Mouse (Mus musculus): ENCODE results near the gene S1pr4. TPM values are rescaled to one million over a fixed set of nuclear protein-coding genes. Genes with fewer than 3 reads are reported as not detected.

Gene S1pr4
- polyA plus RNA-seq, 1 experiment from 2014 or later: 0.69 TPM

DNA sequence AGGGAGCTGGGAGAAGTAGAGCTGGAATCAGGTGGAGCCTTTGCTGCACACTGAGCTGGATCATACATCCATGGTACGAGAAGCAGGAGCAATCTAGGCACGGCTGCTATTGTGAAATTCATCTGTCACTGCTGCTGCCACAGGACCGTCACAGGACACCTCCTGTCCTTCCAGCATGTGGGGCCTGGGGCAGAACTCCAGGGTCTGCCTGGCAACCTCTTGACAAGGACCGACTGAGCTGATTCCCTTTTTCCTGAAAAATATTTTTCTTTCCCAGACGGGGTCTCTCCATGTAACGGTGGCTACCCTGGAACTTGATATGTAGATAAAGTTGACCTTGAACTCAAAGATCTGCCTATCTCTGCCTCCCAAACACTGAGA, 48.6 kb downstream of the S1pr4 start:
- no peak overlapping the region for H3K9ac ChIP-seq (replicated peaks)
- ATAC-seq (ENCODE audit: low FRiP score): no peak
- no peaks in the 10 kb centered on the region for H3K9me3 ChIP-seq (replicated peaks)
- no peaks in the 10 kb centered on the region for H3K36me3 ChIP-seq
- no peak overlapping the region for H3K4me3 ChIP-seq (replicated peaks)
- 64% methylated on average over 6 of the region's 6 CpGs for WGBS
- H3K27me3 ChIP-seq (replicated peaks): peaks cover 61% of the 10 kb centered on the region
- H3K4me2 ChIP-seq: no peak overlapping the region
- peaks cover 8% of the 10 kb centered on the region; the same call in 1 of the 2 replicates for H3K4me1 ChIP-seq
- H3K27ac ChIP-seq (replicated peaks): no peak overlapping the region

GRCm38 (mm10) chr10:81450641-81451364, 49.1 kb downstream of the S1pr4 start:
- Histone ChIP-seq H3K4me2 (no peak overlapping the region), H3K27me3 (replicated peaks) (peaks cover 56% of the 10 kb centered on the region), H3K36me3 (no peaks in the 10 kb centered on the region), H3K4me3 (replicated peaks) (no peak overlapping the region), H3K9ac (replicated peaks) (no peak overlapping the region), H3K27ac (replicated peaks) (no peak overlapping the region), H3K9me3 (replicated peaks) (no peaks in the 10 kb centered on the region), H3K4me1 (peaks cover 8% of the 10 kb centered on the region; the same call in 1 of the 2 replicates)
- 58% methylated on average over 9 of the region's 9 CpGs for WGBS
- ATAC-seq (ENCODE audit: low FRiP score): no peak

DNA sequence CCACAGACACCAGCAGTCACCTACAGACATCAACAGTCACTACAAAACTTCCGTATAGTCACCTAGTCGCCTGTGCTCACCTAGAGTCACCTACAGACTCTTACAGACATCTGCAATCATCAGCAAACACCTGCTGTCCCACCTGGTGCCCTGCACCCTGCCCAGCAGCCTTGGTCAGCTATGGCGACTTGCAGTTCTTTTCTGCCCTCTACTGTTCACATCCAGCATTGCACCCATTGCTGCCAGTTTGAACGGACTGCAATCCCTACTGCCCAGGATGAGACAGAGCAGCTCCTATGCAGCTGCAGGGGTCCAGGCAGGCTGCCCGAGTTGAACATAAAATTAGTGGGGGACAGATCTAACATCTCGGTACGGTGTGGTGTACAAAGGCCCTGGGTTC, 49.8 kb downstream of the S1pr4 start:
- H3K27ac ChIP-seq (replicated peaks): no peak overlapping the region
- H3K9ac ChIP-seq (replicated peaks): no peak overlapping the region
- H3K9me3 ChIP-seq (replicated peaks): no peaks in the 10 kb centered on the region
- peak; percentile 75 for ATAC-seq (ENCODE audit: low FRiP score)
- WGBS: 2% methylated on average over 7 of the region's 7 CpGs
- no peaks in the 10 kb centered on the region for H3K36me3 ChIP-seq
- peaks cover 8% of the 10 kb centered on the region; the same call in 1 of the 2 replicates for H3K4me1 ChIP-seq
- peaks cover 49% of the 10 kb centered on the region for H3K27me3 ChIP-seq (replicated peaks)
- no peak overlapping the region for H3K4me2 ChIP-seq
- H3K4me3 ChIP-seq (replicated peaks): no peak overlapping the region

Small RNA genes within 50 kb of the gene (microRNA-seq; reads per million reads assigned to microRNA genes)
- gene Gm25595: not detected

Other genes with a start within 250 kb of the S1pr4 start
- 37.1 and 48.3 TPM in 2 replicates for gene Matk, start 247.2 kb downstream of the S1pr4 start, polyA plus RNA-seq (2015; fragmentation: Nextera tagmentation; extraction: Ambion mirVana)
- 155 and 160 TPM in 2 replicates for gene Mrpl54, start 233.2 kb downstream of the S1pr4 start, polyA plus RNA-seq (2015; fragmentation: Nextera tagmentation; extraction: Ambion mirVana)
- 38.0 and 39.1 TPM in 2 replicates for gene Apba3, start 233.2 kb downstream of the S1pr4 start, polyA plus RNA-seq (2015; fragmentation: Nextera tagmentation; extraction: Ambion mirVana)
- gene Tjp3, start 208.6 kb downstream of the S1pr4 start, polyA plus RNA-seq (2015; fragmentation: Nextera tagmentation; extraction: Ambion mirVana): 4.1 and 7.9 TPM in 2 replicates
- gene Pip5k1c, start 207.2 kb downstream of the S1pr4 start, polyA plus RNA-seq (2015; fragmentation: Nextera tagmentation; extraction: Ambion mirVana): 116 and 124 TPM in 2 replicates
- 27.8 and 34.0 TPM in 2 replicates for gene Cactin, start 179.0 kb downstream of the S1pr4 start, polyA plus RNA-seq (2015; fragmentation: Nextera tagmentation; extraction: Ambion mirVana)
- 5.5 and 11.4 TPM in 2 replicates for gene Tbxa2r, start 171.4 kb downstream of the S1pr4 start, polyA plus RNA-seq (2015; fragmentation: Nextera tagmentation; extraction: Ambion mirVana)
- gene Gipc3, start 156.9 kb downstream of the S1pr4 start, polyA plus RNA-seq (2015; fragmentation: Nextera tagmentation; extraction: Ambion mirVana): not detected in 2 replicates
- gene Hmg20b, start 149.7 kb downstream of the S1pr4 start, polyA plus RNA-seq (2015; fragmentation: Nextera tagmentation; extraction: Ambion mirVana): 31.0 and 48.9 TPM in 2 replicates
- gene Mfsd12, start 142.6 kb downstream of the S1pr4 start, polyA plus RNA-seq (2015; fragmentation: Nextera tagmentation; extraction: Ambion mirVana): 22.9 and 29.4 TPM in 2 replicates
- gene 4930404N11Rik, start 134.3 kb downstream of the S1pr4 start, polyA plus RNA-seq (2015; fragmentation: Nextera tagmentation; extraction: Ambion mirVana): 1.3 and 1.5 TPM in 2 replicates
- 132 and 146 TPM in 2 replicates for gene Fzr1, start 121.6 kb downstream of the S1pr4 start, polyA plus RNA-seq (2015; fragmentation: Nextera tagmentation; extraction: Ambion mirVana)
- gene Dohh, start 115.7 kb downstream of the S1pr4 start, polyA plus RNA-seq (2015; fragmentation: Nextera tagmentation; extraction: Ambion mirVana): 101 TPM in 2 replicates
- gene Gm48551, start 115.7 kb downstream of the S1pr4 start, polyA plus RNA-seq (2015; fragmentation: Nextera tagmentation; extraction: Ambion mirVana): 5.7 and 7.2 TPM in 2 replicates
- gene Gm48552, start 111.1 kb downstream of the S1pr4 start, polyA plus RNA-seq (2015; fragmentation: Nextera tagmentation; extraction: Ambion mirVana): 3.4 and 3.6 TPM in 2 replicates
- 2.5 and 9.3 TPM in 2 replicates for gene Smim24, start 107.1 kb downstream of the S1pr4 start, polyA plus RNA-seq (2015; fragmentation: Nextera tagmentation; extraction: Ambion mirVana)
- 35.0 and 35.8 TPM in 2 replicates for gene Nfic, start 44.5 kb downstream of the S1pr4 start, polyA plus RNA-seq (2015; fragmentation: Nextera tagmentation; extraction: Ambion mirVana)
- 54.8 and 62.5 TPM in 2 replicates for gene Celf5, start 17.4 kb downstream of the S1pr4 start, polyA plus RNA-seq (2015; fragmentation: Nextera tagmentation; extraction: Ambion mirVana)
- 68.5 and 70.3 TPM in 2 replicates for gene Ncln, start 3.7 kb downstream of the S1pr4 start, polyA plus RNA-seq (2015; fragmentation: Nextera tagmentation; extraction: Ambion mirVana)
- gene Gna15, start 24.1 kb upstream of the S1pr4 start, polyA plus RNA-seq (2015; fragmentation: Nextera tagmentation; extraction: Ambion mirVana): 1.7 and 2.6 TPM in 2 replicates
- gene Gna11, start 45.1 kb upstream of the S1pr4 start, polyA plus RNA-seq (2015; fragmentation: Nextera tagmentation; extraction: Ambion mirVana): 91.1 and 102 TPM in 2 replicates
- 771 and 825 TPM in 2 replicates for gene Aes, start 59.4 kb upstream of the S1pr4 start, polyA plus RNA-seq (2015; fragmentation: Nextera tagmentation; extraction: Ambion mirVana)
- 41.8 and 49.9 TPM in 2 replicates for gene Tle2, start 74.4 kb upstream of the S1pr4 start, polyA plus RNA-seq (2015; fragmentation: Nextera tagmentation; extraction: Ambion mirVana)
- 5.7 and 7.3 TPM in 2 replicates for gene Tle6, start 100.9 kb upstream of the S1pr4 start, polyA plus RNA-seq (2015; fragmentation: Nextera tagmentation; extraction: Ambion mirVana)
- gene BC025920, start 106.1 kb upstream of the S1pr4 start, polyA plus RNA-seq (2015; fragmentation: Nextera tagmentation; extraction: Ambion mirVana): 1.3 and 2.3 TPM in 2 replicates
- gene Sirt6, start 127.7 kb upstream of the S1pr4 start, polyA plus RNA-seq (2015; fragmentation: Nextera tagmentation; extraction: Ambion mirVana): 45.6 and 51.8 TPM in 2 replicates
- 19.0 and 24.2 TPM in 2 replicates for gene Ankrd24, start 128.4 kb upstream of the S1pr4 start, polyA plus RNA-seq (2015; fragmentation: Nextera tagmentation; extraction: Ambion mirVana)
- gene Gm10778, start 148.9 kb upstream of the S1pr4 start, polyA plus RNA-seq (2015; fragmentation: Nextera tagmentation; extraction: Ambion mirVana): 6.6 and 6.9 TPM in 2 replicates
- 16.2 and 16.4 TPM in 2 replicates for gene Zfp433, start 204.7 kb upstream of the S1pr4 start, polyA plus RNA-seq (2015; fragmentation: Nextera tagmentation; extraction: Ambion mirVana)